Mouse (Mus musculus) thymus, postnatal 4 days (tissue): ENCODE measurements around the gene Plet1.

Experiments
- DNase-seq: peaks from one replicate; pipeline ENCODE4 v3.0.0; 2021

Gene Plet1

DNA sequence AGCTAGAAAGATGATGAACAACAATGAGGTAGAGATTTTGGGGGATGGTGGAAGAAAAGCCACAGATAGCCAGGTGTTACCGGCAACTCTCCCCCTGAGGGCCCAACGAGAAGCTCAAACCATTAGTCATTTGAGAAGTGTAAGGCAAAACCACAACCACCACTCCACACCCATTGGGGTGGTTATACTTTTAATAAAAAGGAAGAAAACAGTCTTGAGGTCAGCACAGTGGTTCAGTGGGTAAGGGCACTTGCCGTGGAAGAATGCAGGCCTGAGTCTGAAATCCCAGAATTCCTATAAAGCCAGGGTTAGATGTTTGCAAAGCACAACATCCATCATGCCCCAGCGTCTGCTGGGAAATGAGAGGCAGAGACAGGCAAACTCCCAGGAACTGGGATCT, 43.0 kb downstream of the Plet1 start:
- DNase-seq = no peak

DNA sequence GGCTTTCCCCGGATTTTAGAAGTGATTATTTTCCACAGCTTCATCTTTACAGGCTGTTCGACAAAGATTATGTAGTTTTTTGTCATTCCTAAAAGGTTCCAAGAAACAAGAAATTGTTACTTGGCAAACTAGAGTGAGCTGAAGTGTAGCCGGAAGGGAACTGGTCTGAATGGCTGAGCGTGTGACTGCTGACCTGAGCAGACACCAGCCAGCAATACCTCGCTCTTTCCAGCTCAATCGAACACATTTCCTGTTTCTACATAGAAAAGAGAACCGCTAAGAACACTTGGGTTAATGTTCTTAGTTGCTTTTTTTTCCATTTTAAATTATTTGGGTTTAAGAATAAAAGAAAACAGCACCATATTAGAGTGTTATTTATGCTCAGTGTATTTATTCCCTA, 45.8 kb downstream of the Plet1 start:
- no peak for DNase-seq

DNA sequence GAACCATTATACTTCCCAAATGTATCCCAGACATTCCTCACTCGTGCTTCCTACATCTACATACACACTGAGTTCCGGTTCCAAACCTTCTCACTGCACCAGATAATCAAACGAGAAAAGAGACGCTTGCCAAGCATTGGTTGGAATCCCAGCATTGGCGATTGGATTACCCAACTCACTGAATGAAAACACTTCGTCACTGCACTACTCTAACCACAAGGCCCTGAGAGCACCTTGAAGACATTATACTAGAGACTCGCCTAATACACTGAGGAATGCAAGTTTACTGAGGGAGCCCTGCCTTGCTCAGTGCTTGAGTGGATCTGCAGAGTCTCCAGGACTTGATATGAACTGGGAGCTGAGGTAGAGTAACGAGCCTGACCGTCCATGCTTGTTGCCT, 48.1 kb downstream of the Plet1 start:
- DNase-seq = no peak

DNA sequence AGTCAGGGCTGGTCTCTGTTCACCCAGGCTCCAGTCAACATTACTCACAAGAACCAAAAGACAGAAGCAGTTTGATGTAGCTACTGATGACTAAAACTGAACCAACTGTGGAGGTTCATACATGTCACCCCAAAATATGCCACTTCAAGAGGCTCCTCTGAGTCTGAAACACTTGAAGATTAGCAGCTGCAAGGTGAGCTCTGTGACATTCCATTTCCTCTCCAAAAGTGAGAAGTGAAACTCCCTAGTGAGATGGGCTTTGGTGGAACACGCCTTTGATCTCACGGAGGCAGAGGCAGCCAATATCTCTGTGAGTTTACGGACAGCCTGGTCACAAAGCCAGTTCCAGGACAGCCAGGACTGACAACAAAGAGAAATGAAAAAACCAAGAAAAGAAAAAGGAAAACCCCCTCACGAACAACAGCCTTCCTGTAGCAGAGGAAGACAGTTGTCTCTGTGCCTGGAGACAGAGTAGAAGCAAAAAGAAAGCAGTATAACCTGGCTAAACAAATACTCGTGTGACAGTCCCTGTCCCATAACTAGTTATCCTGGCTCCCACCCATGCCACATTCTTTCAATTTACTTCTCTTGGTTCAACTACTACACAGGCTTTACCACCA, 53.6 kb downstream of the Plet1 start:
- peak; percentile 45 for DNase-seq

DNA sequence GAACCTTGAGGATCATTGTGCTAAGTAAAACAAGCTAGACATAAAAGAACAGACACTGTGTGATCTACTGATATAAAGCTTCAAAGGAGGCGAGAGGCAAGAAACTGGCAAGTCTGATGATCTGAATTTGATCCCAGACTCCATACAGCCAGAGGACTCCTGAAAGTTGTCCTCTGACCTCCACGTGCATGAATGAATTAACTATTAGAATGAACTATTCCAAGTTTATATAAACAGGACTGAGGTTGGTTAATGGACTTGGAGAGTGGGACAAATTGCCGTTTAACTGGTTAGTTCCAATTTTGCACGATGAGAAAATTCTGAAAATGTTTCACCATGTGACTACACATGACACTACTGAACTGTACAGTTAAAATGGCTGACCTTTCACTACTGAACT, 54.6 kb downstream of the Plet1 start:
- no peak for DNase-seq

DNA sequence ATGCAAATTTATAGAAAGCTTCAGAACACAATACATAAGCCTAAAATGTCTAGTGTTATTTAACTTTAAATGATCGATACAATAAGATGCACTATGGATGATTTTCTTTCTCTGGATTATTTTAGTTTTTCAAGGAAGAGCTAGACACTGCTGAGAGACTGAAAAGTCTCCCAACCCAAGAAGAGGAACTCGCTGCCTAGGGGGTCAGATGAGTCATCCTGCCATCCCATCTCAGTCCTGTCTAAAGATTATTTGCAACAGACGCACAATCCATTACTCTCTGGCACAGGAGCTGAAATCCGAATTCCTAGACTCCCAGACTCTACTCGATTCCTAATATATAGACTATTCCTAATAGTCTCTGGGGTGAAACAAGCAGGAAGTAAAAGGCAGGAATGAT, 57.9 kb downstream of the Plet1 start:
- DNase-seq = no peak

DNA sequence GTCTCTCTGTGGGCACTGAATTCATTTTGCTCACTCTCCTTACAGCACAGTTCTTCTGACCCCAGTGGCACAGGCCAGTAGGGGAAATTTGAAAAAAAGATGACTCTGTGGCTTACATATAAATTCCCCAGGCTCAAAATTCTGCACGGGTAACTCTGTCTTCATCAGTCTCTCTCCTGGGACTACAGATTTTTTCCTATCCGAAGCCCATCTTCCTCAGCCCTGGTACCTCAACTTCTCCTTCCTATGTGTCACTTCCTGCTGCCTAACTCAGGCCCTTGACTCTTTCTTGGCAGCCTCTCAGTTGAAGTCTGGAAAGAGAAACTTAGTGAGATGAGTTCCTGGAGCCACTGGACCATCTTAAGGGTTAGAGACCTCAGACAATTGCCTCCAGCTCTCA, 59.2 kb downstream of the Plet1 start:
- DNase-seq = no peak

DNA sequence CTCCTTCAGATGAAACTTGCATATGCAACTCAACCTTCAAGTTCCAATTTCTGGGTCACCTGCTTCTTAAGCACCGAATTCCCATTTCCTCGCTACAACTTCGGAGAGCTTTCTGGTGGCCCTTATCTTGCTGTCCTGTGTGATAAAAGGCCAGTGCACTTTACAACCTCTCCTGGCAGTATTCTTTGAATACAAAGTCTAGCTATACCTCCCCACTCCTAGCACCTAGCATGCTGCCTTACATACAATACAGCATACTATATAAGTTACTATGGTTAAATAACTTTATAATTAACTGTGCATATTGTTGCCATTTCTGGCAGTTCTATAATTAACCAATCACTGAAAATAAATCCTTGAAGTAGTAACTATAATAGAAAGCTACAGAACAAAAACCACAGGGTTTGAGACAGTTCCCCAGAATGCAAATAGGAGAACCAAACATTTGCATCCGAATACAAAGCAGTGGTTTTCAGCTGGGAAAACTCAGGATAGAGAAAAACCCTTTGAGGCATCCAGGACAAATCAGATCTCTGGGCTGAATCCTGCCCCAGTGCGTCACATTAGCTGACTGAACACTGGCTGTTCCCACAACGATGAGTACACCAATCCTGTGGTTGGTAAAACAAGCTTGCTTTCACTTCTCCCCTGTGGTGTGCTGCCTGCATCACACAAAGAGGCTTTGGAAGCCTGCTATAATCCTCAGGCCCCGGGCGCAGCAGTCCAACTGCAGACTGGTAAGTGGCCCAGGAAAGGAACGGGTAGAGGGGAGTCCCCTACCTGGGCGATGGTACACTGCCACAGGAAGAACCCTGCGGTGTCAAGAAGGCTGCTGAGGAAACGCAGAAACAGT, 60.1 kb downstream of the Plet1 start, which contains the start of gene Il18:
Gene Il18 (plus strand): TSS at position 587 of the 853 bp plus-strand sequence.
- DNase-seq = peak; percentile 50

DNA sequence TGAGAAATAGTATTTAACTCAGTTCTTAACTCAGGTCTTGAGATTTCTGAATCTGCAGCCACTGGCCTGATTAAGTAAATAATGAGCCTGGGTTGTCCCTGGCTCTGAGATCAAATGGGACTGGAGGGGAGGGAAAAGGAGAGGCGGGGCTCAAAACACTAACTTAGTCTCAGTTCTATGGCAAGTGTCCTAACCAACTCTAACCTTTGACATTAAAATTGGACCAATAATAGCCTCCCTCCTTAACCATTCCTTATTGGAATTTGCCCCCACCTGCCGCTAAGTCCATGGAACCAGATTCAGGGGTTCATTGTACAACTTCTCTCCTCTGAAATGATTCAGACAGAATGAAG, 60.7 kb downstream of the Plet1 start, which contains the start of gene Bco2:
Gene Bco2 (minus strand): TSS at position 88 of the 353 bp plus-strand sequence.
- DNase-seq = no peak
